9 mouse cellular contexts compared by ENCODE assay signal in genomic region chr13:17695898-17696580, GRCm38 (mm10). TPM values are rescaled to one million over a fixed set of nuclear protein-coding genes. Genes with fewer than 3 reads are reported as not detected.
DNase-seq lines count a peak whose midpoint lies in the region; ATAC-seq and TF ChIP-seq lines count a peak whose summit lies in the region.
"Had no signal": no experiment of that assay in that cellular context is flagged by ENCODE, and none has a peak within 500 bp of the region (broad histone marks: within the 10 kb centered on the region; RNA-seq: fewer than 3 reads in every experiment).

No protein-coding gene starts in this region.

- no peaks in the 10 kb centered on the region for H3K9me3 ChIP-seq in embryonic facial prominence, embryonic 14.5 days (ENCODE audit: control insufficient read depth, low read length)
- no peaks in the 10 kb centered on the region for H3K9me3 ChIP-seq in limb, embryonic 15.5 days

- H3K4me3 ChIP-seq in heart, adult 2 months = peak overlapping the region; percentile 80
- H3K4me3 ChIP-seq in embryonic facial prominence, embryonic 14.5 days (ENCODE audit: low read depth, low read length) = peak overlapping the region; percentile 80
- H3K4me3 ChIP-seq in limb, embryonic 15.5 days = peak overlapping the region; percentile 73

- intact Hi-C loops in heart, adult 2 months (cut with DNase I) = loop anchor here (1.0 kb wide), 2 partner anchors 109 to 248 kb away; partner anchors contain the start of genes Cdk13 and Rala

- H3K4me2 ChIP-seq in embryonic facial prominence, embryonic 14.5 days (ENCODE audit: low read depth, low read length) = peak overlapping the region; percentile 82
- peak overlapping the region; percentile 56 for H3K4me2 ChIP-seq in limb, embryonic 15.5 days

- TF ChIP-seq CTCF in heart, adult 2 months (IDR thresholded peaks at IDR 0.05) = no peak

- H3K27ac ChIP-seq in heart, adult 2 months = peak overlapping the region; percentile 95
- peak overlapping the region; percentile 90; the same call in 1 of the 2 replicates for H3K27ac ChIP-seq in embryonic facial prominence, embryonic 14.5 days (replicated peaks; ENCODE audit: low read depth, low read length)
- peak overlapping the region; percentile 92 for H3K27ac ChIP-seq in limb, embryonic 15.5 days

- H3K36me3 ChIP-seq in heart, adult 2 months (ENCODE audit: control insufficient read depth, insufficient read depth, low read length) = peaks cover 2% of the 10 kb centered on the region; the same call in 1 of the 2 replicates
- H3K36me3 ChIP-seq in embryonic facial prominence, embryonic 14.5 days (ENCODE audit: control insufficient read depth, insufficient read depth, low read length) = no peaks in the 10 kb centered on the region
- no peaks in the 10 kb centered on the region for H3K36me3 ChIP-seq in limb, embryonic 15.5 days

- TF ChIP-seq EP300 in heart, adult 2 months (IDR thresholded peaks at IDR 0.05; ENCODE audit: insufficient read depth, low read depth, low read length) = no peak

- H3K4me1 ChIP-seq in heart, adult 2 months (ENCODE audit: control insufficient read depth, insufficient read depth, low read length) = no peaks in the 10 kb centered on the region
- H3K4me1 ChIP-seq in embryonic facial prominence, embryonic 14.5 days (ENCODE audit: control insufficient read depth, insufficient read depth, low read length) = 0 out of 2 replicates have a peak, but pooled peaks cover 5% of the 10 kb centered on the region
- H3K4me1 ChIP-seq in limb, embryonic 15.5 days = peaks cover 3% of the 10 kb centered on the region; the same call in 1 of the 2 replicates

- no peaks in the 10 kb centered on the region for H3K27me3 ChIP-seq in heart, adult 2 months (ENCODE audit: control insufficient read depth, insufficient read depth, low read length)
- H3K27me3 ChIP-seq in embryonic facial prominence, embryonic 14.5 days (replicated peaks; ENCODE audit: control insufficient read depth, insufficient read depth, low read length) = no peaks in the 10 kb centered on the region
- H3K27me3 ChIP-seq in limb, embryonic 15.5 days = no peaks in the 10 kb centered on the region
- H3K27me3 ChIP-seq: Patski had no signal

- no peak for ATAC-seq in embryonic facial prominence, embryonic 14.5 days (ENCODE audit: low read depth)
- ATAC-seq in limb, embryonic 15.5 days (ENCODE audit: insufficient number of reproducible peaks, low FRiP score, low TSS enrichment, low read depth) = no peak

- DNase-seq in heart, adult 2 months = no peak
- DNase-seq in heart, adult 9 months (ENCODE audit: low spot score in 2 of 2) = no peak
- peak; percentile 55 for DNase-seq in A20 (ENCODE audit: low read depth, low spot score)
- peak; percentile 9 for DNase-seq in embryonic facial prominence, embryonic 14.5 days (ENCODE audit: low spot score)
- DNase-seq in natural killer cell, adult 2 months (ENCODE audit: low spot score in 2 of 2) = no peak
- no peak for DNase-seq in right cerebral cortex, adult 18-20 months
- DNase-seq in urinary bladder, adult 2 months (ENCODE audit: low spot score) = no peak

- TF ChIP-seq POLR2A in heart, adult 2 months (IDR thresholded peaks at IDR 0.05; ENCODE audit: insufficient read depth, low read depth, low read length) = no peak

- H3K9ac ChIP-seq in heart, adult 2 months (ENCODE audit: low read depth, low read length) = peak overlapping the region; percentile 99
- peak overlapping the region; percentile 93 for H3K9ac ChIP-seq in embryonic facial prominence, embryonic 14.5 days (ENCODE audit: low read depth, low read length)
- peak overlapping the region; percentile 79 for H3K9ac ChIP-seq in limb, embryonic 15.5 days

- H3K79me2 ChIP-seq in heart, adult 2 months (replicated peaks; ENCODE audit: control insufficient read depth, insufficient read depth, low read length) = peaks cover 2% of the 10 kb centered on the region; the same call in 1 of the 2 replicates

- WGBS in heart, adult 2 months = 3% methylated on average over 7 of the region's 7 CpGs
- 11% methylated on average over 7 of the region's 7 CpGs for WGBS in embryonic facial prominence, embryonic 14.5 days
- WGBS in limb, embryonic 15.5 days = 14% methylated on average over 7 of the region's 7 CpGs

RNA-seq across cellular contexts. Expression of gene Sugct, which starts 0.7 kb away (rescaled TPM):
- 1 to 10 TPM; 1.0 TPM for total RNA-seq in heart, adult 2 months (2021)
- polyA plus RNA-seq in heart, adult 2 months (2012; rRNA removed) = 1.00 and 1.5 TPM in 2 replicates
- polyA plus RNA-seq in embryonic facial prominence, embryonic 14.5 days (2014; fragmentation: Nextera tagmentation; extraction: Ambion mirVana) = 3.4 and 4.9 TPM in 2 replicates
- 4.5 and 5.3 TPM in 2 replicates for polyA plus RNA-seq in limb, embryonic 15.5 days (2015; fragmentation: Nextera tagmentation; extraction: Ambion mirVana)
- 3.8 and 6.5 TPM in 2 replicates for polyA plus RNA-seq in urinary bladder, adult 2 months (2012; rRNA removed)

RNA-seq across cellular contexts. Expression of gene Mplkip, which starts 1.0 kb away (rescaled TPM):
- total RNA-seq in heart, adult 2 months (2021) = 1 to 10 TPM; 5.6 to 6.0 TPM
- polyA plus RNA-seq in heart, adult 2 months (2012; rRNA removed) = 2.6 and 2.8 TPM in 2 replicates
- 46.5 and 47.1 TPM in 2 replicates for polyA plus RNA-seq in embryonic facial prominence, embryonic 14.5 days (2014; fragmentation: Nextera tagmentation; extraction: Ambion mirVana)
- 30.9 and 41.0 TPM in 2 replicates for polyA plus RNA-seq in limb, embryonic 15.5 days (2015; fragmentation: Nextera tagmentation; extraction: Ambion mirVana)
- polyA plus RNA-seq in urinary bladder, adult 2 months (2012; rRNA removed) = 14.7 and 16.6 TPM in 2 replicates

Comparison
In these comparisons a context has a peak if more than half of its experiments do, and no peak if none do; other contexts are left out.
1. DNase-seq: peak in A20 (single experiment) and embryonic facial prominence, embryonic 14.5 days (single experiment); none in heart, adult 2 months (0 of 2), heart, adult 9 months (0 of 2), natural killer cell, adult 2 months (0 of 2), right cerebral cortex, adult 18-20 months (single experiment) and urinary bladder, adult 2 months (single experiment).
2. Peak in every context shown above with its lines, with median percentiles within 50 percentile points of each other: H3K27ac ChIP-seq, H3K4me3 ChIP-seq and H3K9ac ChIP-seq.